Mouse (Mus musculus) cerebellum, postnatal 14 days (tissue): ENCODE results near the gene Oscar.
A peak's percentile ranks its signal among the peaks of the same experiment; 100 is the strongest.
"Not testable (repeated sequence)": the region's sequence is repeated elsewhere in the genome, so short reads cannot be mapped to it uniquely, and the experiment has no call there.

ENCODE experiments used
- DNase-seq, 2 experiments: peaks; one replicate each; pipeline ENCODE4 v3.0.0; 2021; ENCODE audit warnings: mixed read lengths in 2 of 2

Gene Oscar

GRCm38 (mm10) chr7:3609082-3609481, 6.9 kb downstream of the Oscar start:
- peak in 1 of 2 experiments; percentile 25 for DNase-seq

- DNase-seq, result no peak
Measured at GRCm38 (mm10) chr7:3608668-3609067, 7.3 kb downstream of the Oscar start.

- no peak for DNase-seq
Measured at GRCm38 (mm10) chr7:3607391-3607790, 8.6 kb downstream of the Oscar start.

GRCm38 (mm10) chr7:3606798-3607197, 9.2 kb downstream of the Oscar start:
- peak in 1 of 2 experiments; percentile 43 for DNase-seq

- peak; percentile 73 to 80 for DNase-seq
Measured at GRCm38 (mm10) chr7:3601119-3601518, 14.8 kb downstream of the Oscar start.

GRCm38 (mm10) chr7:3597755-3598154, 18.2 kb downstream of the Oscar start:
- DNase-seq, result not testable (repeated sequence)

- no peak for DNase-seq
Measured at GRCm38 (mm10) chr7:3595146-3595545, 20.8 kb downstream of the Oscar start.

GRCm38 (mm10) chr7:3594686-3595085, 21.3 kb downstream of the Oscar start:
- no peak for DNase-seq

GRCm38 (mm10) chr7:3593855-3594254, 22.1 kb downstream of the Oscar start:
- DNase-seq, result no peak

- DNase-seq, result no peak
Measured at GRCm38 (mm10) chr7:3591534-3591933, 24.4 kb downstream of the Oscar start.

- DNase-seq, result no peak
Measured at GRCm38 (mm10) chr7:3590550-3590949, 25.4 kb downstream of the Oscar start.

- no peak for DNase-seq
Measured at GRCm38 (mm10) chr7:3587292-3587691, 28.7 kb downstream of the Oscar start.

GRCm38 (mm10) chr7:3586255-3586654, 29.7 kb downstream of the Oscar start:
- no peak for DNase-seq

- no peak for DNase-seq
Measured at GRCm38 (mm10) chr7:3585763-3586162, 30.2 kb downstream of the Oscar start.

- no peak for DNase-seq
Measured at GRCm38 (mm10) chr7:3580029-3580428, 35.9 kb downstream of the Oscar start.

- DNase-seq, result no peak
Measured at GRCm38 (mm10) chr7:3578952-3579546, 36.9 kb downstream of the Oscar start.

GRCm38 (mm10) chr7:3578196-3578595, 37.8 kb downstream of the Oscar start:
- no peak for DNase-seq

- DNase-seq, result no peak
Measured at GRCm38 (mm10) chr7:3576354-3577124, 39.4 kb downstream of the Oscar start.

- no peak for DNase-seq
Measured at GRCm38 (mm10) chr7:3574216-3574615, 41.7 kb downstream of the Oscar start.

- DNase-seq, result no peak
Measured at GRCm38 (mm10) chr7:3571847-3572246, 44.1 kb downstream of the Oscar start.

- DNase-seq, result not testable (repeated sequence)
Measured at GRCm38 (mm10) chr7:3570580-3570979, 45.4 kb downstream of the Oscar start.

- DNase-seq, result no peak
Measured at GRCm38 (mm10) chr7:3569725-3570124, 46.2 kb downstream of the Oscar start.

GRCm38 (mm10) chr7:3567336-3567735, 48.6 kb downstream of the Oscar start:
- DNase-seq, result no peak
